30 mouse cellular contexts compared by ENCODE assay signal in genomic region chr15:87603316-87603715, GRCm38 (mm10). TPM values are rescaled to one million over a fixed set of nuclear protein-coding genes. Genes with fewer than 3 reads are reported as not detected.
"Had no signal": no experiment of that assay in that cellular context is flagged by ENCODE, and none has a peak within 500 bp of the region (broad histone marks: within the 10 kb centered on the region; RNA-seq: fewer than 3 reads in every experiment).

No protein-coding gene starts in this region.

- H3K9ac ChIP-seq: limb, embryonic 12.5 days; limb, embryonic 13.5 days; limb, embryonic 15.5 days; liver, embryonic 12.5 days; liver, embryonic 13.5 days; liver, embryonic 14.5 days; liver, embryonic 15.5 days; liver, postnatal 0 days; lung, embryonic 14.5 days; lung, embryonic 15.5 days; midbrain, embryonic 12.5 days; midbrain, embryonic 15.5 days had no signal

- H3K4me3 ChIP-seq: left cerebral cortex, adult 2 months; limb, embryonic 10.5 days; limb, embryonic 12.5 days; limb, embryonic 13.5 days; limb, embryonic 15.5 days; liver, embryonic 12.5 days; liver, embryonic 13.5 days; liver, embryonic 15.5 days; lung, embryonic 15.5 days; megakaryocyte, embryonic 14.5 days; midbrain, embryonic 10.5 days; midbrain, embryonic 12.5 days; midbrain, embryonic 15.5 days; myocyte had no signal

- H3K4me1 ChIP-seq: limb, embryonic 10.5 days; limb, embryonic 12.5 days; limb, embryonic 13.5 days; limb, embryonic 15.5 days; liver, embryonic 12.5 days; liver, embryonic 13.5 days; liver, embryonic 15.5 days; lung, embryonic 15.5 days; megakaryocyte, embryonic 14.5 days; midbrain, embryonic 10.5 days had no signal

- DNase-seq: left cerebral cortex, postnatal 4 days; liver; liver, embryonic 13.5 days; liver, postnatal 0 days; lung, adult 18-20 months; lung, adult 2 months; lung, embryonic 14.5 days; lung, postnatal 10 days; lung, postnatal 14 days; lung, postnatal 36 days; lung, postnatal 4 days; midbrain, embryonic 14.5 days had no signal

- H3K27me3 ChIP-seq: limb, embryonic 12.5 days; limb, embryonic 13.5 days; liver, embryonic 12.5 days; liver, embryonic 13.5 days; liver, embryonic 15.5 days; lung, embryonic 15.5 days; megakaryocyte, embryonic 14.5 days; midbrain, embryonic 12.5 days; midbrain, embryonic 15.5 days had no signal

- H3K4me2 ChIP-seq: limb, embryonic 12.5 days; limb, embryonic 13.5 days; limb, embryonic 15.5 days; liver, embryonic 11.5 days; liver, embryonic 12.5 days; liver, embryonic 13.5 days; liver, embryonic 15.5 days; lung, embryonic 14.5 days; lung, embryonic 15.5 days; midbrain, embryonic 12.5 days; midbrain, embryonic 15.5 days had no signal

- H3K27ac ChIP-seq: left cerebral cortex, adult 2 months; limb, embryonic 10.5 days; limb, embryonic 12.5 days; limb, embryonic 13.5 days; limb, embryonic 15.5 days; liver, embryonic 12.5 days; liver, embryonic 13.5 days; liver, embryonic 14.5 days; liver, embryonic 15.5 days; lung, embryonic 15.5 days; macrophage; midbrain, embryonic 10.5 days; midbrain, embryonic 12.5 days; midbrain, embryonic 15.5 days had no signal

- ATAC-seq: liver, embryonic 12.5 days; liver, postnatal 0 days; lung, postnatal 0 days; midbrain, embryonic 15.5 days; midbrain, embryonic 16.5 days had no signal

- H3K9me3 ChIP-seq: limb, embryonic 10.5 days; limb, embryonic 12.5 days; limb, embryonic 13.5 days; limb, embryonic 15.5 days; liver, embryonic 12.5 days; liver, embryonic 13.5 days; liver, embryonic 15.5 days; lung, embryonic 15.5 days; midbrain, embryonic 10.5 days; midbrain, embryonic 12.5 days; midbrain, embryonic 15.5 days had no signal

- H3K36me3 ChIP-seq: limb, embryonic 10.5 days; limb, embryonic 12.5 days; limb, embryonic 13.5 days; limb, embryonic 15.5 days; liver, embryonic 12.5 days; liver, embryonic 13.5 days; liver, embryonic 15.5 days; lung, embryonic 15.5 days; midbrain, embryonic 10.5 days; midbrain, embryonic 12.5 days; midbrain, embryonic 15.5 days had no signal

RNA-seq across cellular contexts. Expression of gene Fam19a5, which starts 59.2 kb away (rescaled TPM):
- polyA plus RNA-seq: liver, embryonic 15.5 days; liver, postnatal 0 days; macrophage had no signal
